Mouse (Mus musculus) hindbrain, embryonic 14.5 days (tissue): ENCODE measurements at regions not wholly inside any gene's neighbourhood (a gene's known extent, or its start where the extent isn't known, plus 50 kb on each side); places are given as distances from the start of the nearest gene placed in this dataset.

Experiments
- ATAC-seq: fragments of 200-750 bp; cut with Nextera tagmentation; 2 replicates; pipeline ENCODE4 v1.8.0; 2017; ENCODE audit warnings: moderate number of reproducible peaks, mild to moderate bottlenecking, moderate TSS enrichment, moderate library complexity; ENCODE audit not compliant: low FRiP score
- DNase-seq: peaks from one replicate; pipeline ENCODE4 v3.0.0-alpha.2; 2015; ENCODE audit warnings: low spot score
- H3K27ac ChIP-seq: fragments of 300-500 bp; sonication (generic); 2 replicates; pipeline ENCODE4 v1.5.1; 2014; ENCODE audit warnings: mild to moderate bottlenecking, moderate library complexity
- H3K27me3 ChIP-seq: fragments of 300-500 bp; sonication (generic); 2 replicates; pipeline ENCODE4 v1.6.1; 2014; ENCODE audit warnings: mild to moderate bottlenecking, low read length, mixed read lengths; ENCODE audit not compliant: control insufficient read depth, insufficient read depth
- H3K36me3 ChIP-seq: fragments of 300-500 bp; sonication (generic); replicated peaks from 2 replicates; pipeline ENCODE4 v1.6.1; 2014; ENCODE audit not compliant: control insufficient read depth, insufficient read depth
- H3K4me1 ChIP-seq: fragments of 300-500 bp; sonication (generic); replicated peaks from 2 replicates; pipeline ENCODE4 v1.6.1; 2014; ENCODE audit warnings: antibody characterized with exemption, low read length, mixed read lengths; ENCODE audit not compliant: control insufficient read depth, insufficient read depth
- H3K4me2 ChIP-seq: fragments of 300-500 bp; sonication (generic); replicated peaks from 2 replicates; pipeline ENCODE4 v1.6.1; 2014; ENCODE audit warnings: mild to moderate bottlenecking, moderate library complexity
- H3K4me3 ChIP-seq: fragments of 300-500 bp; sonication (generic); replicated peaks from 2 replicates; pipeline ENCODE4 v1.5.1; 2014; ENCODE audit warnings: mild to moderate bottlenecking, low read length
- H3K9ac ChIP-seq: fragments of 300-500 bp; sonication (generic); 2 replicates; pipeline ENCODE4 v1.6.1; 2014
- H3K9me3 ChIP-seq: fragments of 300-500 bp; sonication (generic); 2 replicates; pipeline ENCODE4 v1.6.1; 2016; ENCODE audit warnings: low read length; ENCODE audit not compliant: control insufficient read depth
- WGBS: fragments of 180-500 bp; shearing (Covaris S2); extraction: QIAGEN DNeasy Blood & Tissue Kit; methylation state at CpG from one replicate; pipeline ENCODE4 v1.1.7; 2014; 5-methylcytosine and 5-hydroxymethylcytosine counted together

DNA sequence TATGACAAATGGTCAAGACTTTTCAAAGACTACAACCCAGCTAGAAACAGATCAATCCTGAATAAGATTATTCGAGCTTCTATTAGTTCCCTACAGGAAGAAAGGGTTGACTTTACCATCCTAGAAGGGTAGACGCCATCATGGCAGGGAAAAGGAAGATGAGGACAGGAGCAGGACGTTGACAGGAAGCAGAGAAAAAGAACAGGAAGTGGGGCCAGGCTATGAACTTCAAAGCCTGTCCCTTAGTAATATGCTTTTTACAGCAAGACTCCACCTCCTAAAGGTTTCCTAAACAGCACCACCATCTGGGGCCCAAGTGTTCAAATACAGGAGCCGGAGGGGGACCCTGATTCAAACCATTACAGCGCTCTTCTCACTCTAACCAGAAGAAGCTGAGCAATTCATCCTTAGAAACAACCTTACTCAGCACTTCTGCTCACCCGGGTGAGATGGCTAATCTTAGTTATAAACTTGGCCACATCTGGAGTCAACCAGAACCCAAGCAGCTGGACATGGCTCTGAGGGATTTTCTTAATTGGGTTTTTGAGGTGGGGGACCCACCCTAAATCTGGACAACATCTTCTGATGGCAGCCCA is 60.6 kb upstream of the Trim2 start:
- DNase-seq (no peak), ATAC-seq (no peak)
- Histone ChIP-seq H3K9me3 (no peaks in the 10 kb centered on the region), H3K27me3 (no peaks in the 10 kb centered on the region), H3K4me2 (no peak overlapping the region), H3K4me1 (no peaks in the 10 kb centered on the region), H3K27ac (no peak overlapping the region), H3K9ac (no peak overlapping the region), H3K4me3 (no peak overlapping the region), H3K36me3 (no peaks in the 10 kb centered on the region)
- 87% methylated on average over 6 of the region's 6 CpGs for WGBS

DNA sequence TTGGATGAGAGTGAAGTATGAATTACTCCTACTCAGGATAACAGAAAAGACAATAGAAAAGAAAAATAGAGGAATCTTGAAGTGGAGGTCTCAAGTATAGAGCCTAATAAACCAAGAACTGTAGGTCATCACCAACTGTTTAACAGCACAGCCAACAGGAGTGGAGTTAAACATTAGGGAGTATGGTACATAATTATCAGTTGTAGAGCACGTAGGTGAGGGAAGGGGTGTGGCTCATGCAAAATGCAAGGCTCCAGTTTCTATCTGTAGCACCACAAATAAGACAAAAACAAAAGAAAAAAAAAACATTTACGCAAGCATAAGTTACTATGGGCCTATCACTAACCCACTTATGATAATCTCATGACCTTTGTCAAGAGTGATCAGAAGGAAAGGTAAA is 52.0 kb upstream of the Trim2 start:
- ATAC-seq = no peak
- Histone ChIP-seq H3K9me3 (no peaks in the 10 kb centered on the region), H3K4me1 (no peaks in the 10 kb centered on the region), H3K27me3 (no peaks in the 10 kb centered on the region), H3K4me3 (no peak overlapping the region), H3K27ac (no peak overlapping the region), H3K9ac (no peak overlapping the region), H3K36me3 (no peaks in the 10 kb centered on the region), H3K4me2 (no peak overlapping the region)
- no peak for DNase-seq
- WGBS = 91% methylated on average over 2 of the region's 2 CpGs

DNA sequence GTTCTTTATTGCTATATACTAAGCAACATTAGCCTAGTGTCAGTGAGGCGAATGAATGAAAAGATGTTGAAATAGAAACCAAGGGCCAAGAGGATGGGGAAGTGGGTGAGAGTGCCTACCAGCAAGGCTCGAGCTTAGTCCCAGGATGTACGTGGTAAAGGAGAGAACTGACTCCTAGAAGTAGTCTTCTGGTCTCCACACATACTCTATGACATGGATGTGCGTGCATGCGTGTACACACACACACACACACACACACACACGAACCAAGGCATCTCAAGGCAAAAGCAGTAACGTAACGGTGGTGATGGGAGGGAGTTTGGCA is 50.0 kb upstream of the Trim2 start:
- no peaks in the 10 kb centered on the region for H3K9me3 ChIP-seq
- no peak for ATAC-seq
- H3K27ac ChIP-seq = no peak overlapping the region
- no peak for DNase-seq
- no peak overlapping the region for H3K4me2 ChIP-seq
- no peaks in the 10 kb centered on the region for H3K27me3 ChIP-seq
- WGBS = 95% methylated on average over 8 of the region's 8 CpGs
- no peaks in the 10 kb centered on the region for H3K36me3 ChIP-seq
- no peaks in the 10 kb centered on the region for H3K4me1 ChIP-seq
- no peak overlapping the region for H3K4me3 ChIP-seq
- no peak overlapping the region for H3K9ac ChIP-seq
